Mouse (Mus musculus): ENCODE measurements around the gene Hmga1. TPM values are rescaled to one million over a fixed set of nuclear protein-coding genes. Genes with fewer than 3 reads are reported as not detected.
A peak's percentile ranks its signal among the peaks of the same experiment; 100 is the strongest.

Hmga1 gene
- polyA plus RNA-seq, 1 experiment, result not detected

GRCm38 (mm10) chr17:27575116-27575776 is 18.9 kb downstream of the Hmga1 start:
- peaks cover 27% of the 10 kb centered on the region for H3K4me1 ChIP-seq (ENCODE audit: control insufficient read depth, insufficient read depth, low read length)
- TF ChIP-seq POLR2A (IDR thresholded peaks at IDR 0.05; ENCODE audit: insufficient read depth, low read depth, low read length) (no peak), CTCF (IDR thresholded peaks at IDR 0.05; ENCODE audit: insufficient read depth, low read depth, low read length) (no peak)
- H3K27ac ChIP-seq (ENCODE audit: insufficient read depth, low read depth, low read length), result no peak overlapping the region
- WGBS, result 50% methylated on average over 10 of the region's 10 CpGs
- H3K4me3 ChIP-seq (ENCODE audit: insufficient read depth, low read depth, low read length), result no peak overlapping the region

GRCm38 (mm10) chr17:27576056-27576455 is 19.8 kb downstream of the Hmga1 start:
- peaks cover 34% of the 10 kb centered on the region for H3K4me1 ChIP-seq (ENCODE audit: control insufficient read depth, insufficient read depth, low read length)
- no peak overlapping the region for H3K27ac ChIP-seq (ENCODE audit: insufficient read depth, low read depth, low read length)
- WGBS, result 85% methylated on average over 7 of the region's 7 CpGs
- TF ChIP-seq CTCF (IDR thresholded peaks at IDR 0.05; ENCODE audit: insufficient read depth, low read depth, low read length), result no peak
- TF ChIP-seq POLR2A (IDR thresholded peaks at IDR 0.05; ENCODE audit: insufficient read depth, low read depth, low read length), result no peak
- no peak overlapping the region for H3K4me3 ChIP-seq (ENCODE audit: insufficient read depth, low read depth, low read length)

GRCm38 (mm10) chr17:27577468-27577867 is 21.2 kb downstream of the Hmga1 start:
- WGBS, result 28% methylated on average over 6 of the region's 6 CpGs
- Histone ChIP-seq H3K27ac (ENCODE audit: insufficient read depth, low read depth, low read length) (peak overlapping the region; percentile 2; the same call in 1 of the 2 replicates), H3K4me3 (ENCODE audit: insufficient read depth, low read depth, low read length) (no peak overlapping the region), H3K4me1 (ENCODE audit: control insufficient read depth, insufficient read depth, low read length) (peaks cover 36% of the 10 kb centered on the region)
- peak; percentile 15; the same call in 1 of the 2 replicates for TF ChIP-seq CTCF (IDR thresholded peaks at IDR 0.05; ENCODE audit: insufficient read depth, low read depth, low read length)
- no peak for TF ChIP-seq POLR2A (IDR thresholded peaks at IDR 0.05; ENCODE audit: insufficient read depth, low read depth, low read length)

- H3K27ac ChIP-seq (ENCODE audit: insufficient read depth, low read depth, low read length), result peak overlapping the region; percentile 41; the same call in 1 of the 2 replicates
Observed at GRCm38 (mm10) chr17:27578487-27578886, 22.2 kb downstream of the Hmga1 start.

GRCm38 (mm10) chr17:27579816-27580215 is 23.5 kb downstream of the Hmga1 start:
- Histone ChIP-seq H3K4me1 (ENCODE audit: control insufficient read depth, insufficient read depth, low read length) (peaks cover 28% of the 10 kb centered on the region), H3K4me3 (ENCODE audit: insufficient read depth, low read depth, low read length) (no peak overlapping the region), H3K27ac (ENCODE audit: insufficient read depth, low read depth, low read length) (no peak overlapping the region)
- WGBS, result 61% methylated on average over 8 of the region's 8 CpGs
- TF ChIP-seq POLR2A (IDR thresholded peaks at IDR 0.05; ENCODE audit: insufficient read depth, low read depth, low read length) (no peak), CTCF (IDR thresholded peaks at IDR 0.05; ENCODE audit: insufficient read depth, low read depth, low read length) (no peak)

More at GRCm38 (mm10) chr17:27578487-27578886, 22.2 kb downstream of the Hmga1 start:
- Histone ChIP-seq H3K4me1 (ENCODE audit: control insufficient read depth, insufficient read depth, low read length) (peaks cover 36% of the 10 kb centered on the region), H3K4me3 (ENCODE audit: insufficient read depth, low read depth, low read length) (no peak overlapping the region)
- WGBS, result 74% methylated on average over 10 of the region's 10 CpGs
- no peak for TF ChIP-seq CTCF (IDR thresholded peaks at IDR 0.05; ENCODE audit: insufficient read depth, low read depth, low read length)
- no peak for TF ChIP-seq POLR2A (IDR thresholded peaks at IDR 0.05; ENCODE audit: insufficient read depth, low read depth, low read length)

- peaks cover 27% of the 10 kb centered on the region for H3K4me1 ChIP-seq (ENCODE audit: control insufficient read depth, insufficient read depth, low read length)
- no peak overlapping the region for H3K4me3 ChIP-seq (ENCODE audit: insufficient read depth, low read depth, low read length)
- WGBS, result 74% methylated on average over 20 of the region's 20 CpGs
- no peak overlapping the region for H3K27ac ChIP-seq (ENCODE audit: insufficient read depth, low read depth, low read length)
- TF ChIP-seq POLR2A (IDR thresholded peaks at IDR 0.05; ENCODE audit: insufficient read depth, low read depth, low read length), result no peak
- no peak for TF ChIP-seq CTCF (IDR thresholded peaks at IDR 0.05; ENCODE audit: insufficient read depth, low read depth, low read length)
Observed at GRCm38 (mm10) chr17:27580392-27581068, 24.2 kb downstream of the Hmga1 start.

- Histone ChIP-seq H3K4me1 (ENCODE audit: control insufficient read depth, insufficient read depth, low read length) (peaks cover 26% of the 10 kb centered on the region), H3K27ac (ENCODE audit: insufficient read depth, low read depth, low read length) (no peak overlapping the region), H3K4me3 (ENCODE audit: insufficient read depth, low read depth, low read length) (no peak overlapping the region)
- WGBS, result 82% methylated on average over 13 of the region's 13 CpGs
- TF ChIP-seq CTCF (IDR thresholded peaks at IDR 0.05; ENCODE audit: insufficient read depth, low read depth, low read length), result no peak
- TF ChIP-seq POLR2A (IDR thresholded peaks at IDR 0.05; ENCODE audit: insufficient read depth, low read depth, low read length), result no peak
Observed at GRCm38 (mm10) chr17:27583185-27583894, 27.0 kb downstream of the Hmga1 start.

- WGBS, result 54% methylated on average over 9 of the region's 9 CpGs
- Histone ChIP-seq H3K4me3 (ENCODE audit: insufficient read depth, low read depth, low read length) (no peak overlapping the region), H3K27ac (ENCODE audit: insufficient read depth, low read depth, low read length) (no peak overlapping the region), H3K4me1 (ENCODE audit: control insufficient read depth, insufficient read depth, low read length) (peaks cover 32% of the 10 kb centered on the region)
- TF ChIP-seq CTCF (IDR thresholded peaks at IDR 0.05; ENCODE audit: insufficient read depth, low read depth, low read length), result no peak
- TF ChIP-seq POLR2A (IDR thresholded peaks at IDR 0.05; ENCODE audit: insufficient read depth, low read depth, low read length), result no peak
Observed at GRCm38 (mm10) chr17:27586661-27587060, 30.4 kb downstream of the Hmga1 start.

GRCm38 (mm10) chr17:27587252-27587651 is 31.0 kb downstream of the Hmga1 start:
- WGBS, result 46% methylated on average over 12 of the region's 12 CpGs
- Histone ChIP-seq H3K27ac (ENCODE audit: insufficient read depth, low read depth, low read length) (0 out of 2 replicates have a peak overlapping the region, but pooled peaks have one; percentile 3), H3K4me3 (ENCODE audit: insufficient read depth, low read depth, low read length) (no peak overlapping the region), H3K4me1 (ENCODE audit: control insufficient read depth, insufficient read depth, low read length) (peaks cover 35% of the 10 kb centered on the region)
- TF ChIP-seq POLR2A (IDR thresholded peaks at IDR 0.05; ENCODE audit: insufficient read depth, low read depth, low read length) (no peak), CTCF (IDR thresholded peaks at IDR 0.05; ENCODE audit: insufficient read depth, low read depth, low read length) (no peak)

Measured in olfactory bulb, adult 2 months (tissue).